Mouse (Mus musculus): Measurements from ENCODE around the gene Mrps23.

DNA sequence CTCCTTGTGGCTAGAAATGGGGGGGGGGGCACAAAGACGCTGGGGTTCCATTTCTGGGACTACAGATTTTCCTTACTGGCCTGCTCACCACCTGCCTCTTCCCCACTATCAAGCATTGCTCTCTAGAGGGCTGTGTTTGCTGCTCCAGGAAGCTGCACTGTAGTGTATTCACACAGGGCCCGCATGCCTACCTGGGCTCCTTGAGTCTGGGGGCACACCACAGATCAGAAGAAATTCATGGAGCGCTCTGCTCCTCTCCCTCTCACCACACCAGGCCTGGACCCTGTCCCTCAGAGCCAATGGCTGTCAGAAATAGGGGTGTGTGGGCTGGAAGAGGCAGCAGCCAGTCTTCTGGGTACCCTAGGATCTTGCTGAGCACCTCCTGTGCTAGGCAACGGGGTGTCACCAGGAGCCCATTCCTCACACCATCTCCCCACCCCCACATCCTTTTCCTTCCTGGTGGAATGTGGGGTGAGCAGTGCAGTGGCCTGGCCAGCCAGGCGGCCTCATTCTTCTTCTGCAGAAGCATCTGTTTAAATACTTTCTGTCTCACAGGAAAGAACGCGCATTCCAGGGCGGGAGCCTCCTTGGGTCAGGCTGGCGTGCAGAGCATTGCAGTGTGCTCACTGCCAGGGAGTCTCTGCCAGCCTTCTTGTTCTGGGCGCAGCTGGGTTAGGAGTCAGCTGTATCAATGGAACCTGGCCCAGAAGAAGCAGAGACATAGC is 31.4 kb upstream of the Mrps23 start:
- TF ChIP-seq CTCF (IDR thresholded peaks at IDR 0.05; ENCODE audit: low read depth) (no peak), EP300 (optimal IDR thresholded peaks at IDR 0.05) (no peak)

All from stomach, postnatal 0 days (tissue).